Mouse (Mus musculus) lung, adult 2 months (tissue): ENCODE data around the gene Kif22.

Source experiments
- CTCF ChIP-seq: fragments of 200-500 bp; IDR thresholded peaks from 2 replicates; pipeline ENCODE4 v1.5.1; 2011; ENCODE audit warnings: mild to moderate bottlenecking, low read length, control low read depth; ENCODE audit not compliant: insufficient read depth
- POLR2A ChIP-seq: fragments of 200-500 bp; IDR thresholded peaks from 2 replicates; pipeline ENCODE4 v1.6.1; 2011; ENCODE audit warnings: low read depth, mild to moderate bottlenecking, control low read depth, low read length, borderline replicate concordance; ENCODE audit errors: extremely low read depth

- TF ChIP-seq CTCF (no peak), POLR2A (no peak)
These were observed 45.8 kb upstream of the Kif22 start for GRCm38 (mm10) chr7:127088083-127088482.
